Comparison of ENCODE assay signal across 13 mouse cellular contexts in genomic region chr5:38628023-38628422, GRCm38 (mm10).
"Had no signal": no experiment of that assay in that cellular context is flagged by ENCODE, and none has a peak within 500 bp of the region (broad histone marks: within the 10 kb centered on the region; RNA-seq: fewer than 3 reads in every experiment).

No protein-coding gene starts in this region.

- H3K27ac ChIP-seq: liver, embryonic 13.5 days; macrophage; midbrain, embryonic 12.5 days; neural tube, embryonic 13.5 days had no signal

- H3K9ac ChIP-seq: liver, embryonic 13.5 days; liver, postnatal 0 days; midbrain, embryonic 12.5 days; neural tube, embryonic 13.5 days had no signal

- H3K4me1 ChIP-seq: liver, embryonic 13.5 days; midbrain, embryonic 12.5 days; neural tube, embryonic 13.5 days had no signal

- DNase-seq: kidney, adult 2 months; kidney, postnatal 14 days; liver; liver, embryonic 13.5 days; liver, postnatal 0 days; lung, postnatal 14 days; retina, postnatal 1 day; right cerebral cortex, postnatal 14 days; thymus, postnatal 36 days had no signal

- H3K4me2 ChIP-seq: liver, embryonic 13.5 days; midbrain, embryonic 12.5 days; neural tube, embryonic 13.5 days had no signal

- H3K9me3 ChIP-seq: liver, embryonic 13.5 days; midbrain, embryonic 12.5 days had no signal

- H3K4me3 ChIP-seq: liver, embryonic 13.5 days; midbrain, embryonic 12.5 days; neural tube, embryonic 13.5 days had no signal

- ATAC-seq: liver, postnatal 0 days; midbrain, embryonic 16.5 days had no signal

- H3K36me3 ChIP-seq: liver, embryonic 13.5 days; midbrain, embryonic 12.5 days; neural tube, embryonic 13.5 days had no signal

- H3K27me3 ChIP-seq: liver, embryonic 13.5 days; midbrain, embryonic 12.5 days; neural tube, embryonic 13.5 days had no signal
